Mouse (Mus musculus): Measurements from ENCODE around the gene Rora.

GRCm38 (mm10) chr9:69121117-69121740 lies 467.6 kb downstream of the Rora start:
- no peak for TF ChIP-seq POLR2A (IDR thresholded peaks at IDR 0.05; ENCODE audit: insufficient read length, low read depth)
- no peak for TF ChIP-seq MYOD1 (IDR thresholded peaks at IDR 0.05; ENCODE audit: control insufficient read depth in 1 of 3, insufficient read length in 2 of 3, low read depth in 2 of 3)
- no peak for TF ChIP-seq TCF3 (IDR thresholded peaks at IDR 0.05; ENCODE audit: insufficient read length, low read depth)
- no peak for TF ChIP-seq REST (IDR thresholded peaks at IDR 0.05; ENCODE audit: insufficient read depth, insufficient read length)
- no peak for TF ChIP-seq MAX (IDR thresholded peaks at IDR 0.05; ENCODE audit: low read depth)
- no peak for TF ChIP-seq SRF (IDR thresholded peaks at IDR 0.05; ENCODE audit: control insufficient read depth, insufficient read length, low read depth)
- TF ChIP-seq TCF12 (IDR thresholded peaks at IDR 0.05; ENCODE audit: insufficient read depth, poor library complexity, severe bottlenecking) = no peak
- no peak for TF ChIP-seq CEBPB (IDR thresholded peaks at IDR 0.05; ENCODE audit: insufficient read depth, poor library complexity, severe bottlenecking)
- no peak for TF ChIP-seq E2F4 (IDR thresholded peaks at IDR 0.05; ENCODE audit: insufficient read depth)
- no peak for TF ChIP-seq MYOG (IDR thresholded peaks at IDR 0.05; ENCODE audit: control insufficient read depth in 1 of 3, insufficient read depth in 1 of 3, insufficient read length in 2 of 3, low read depth in 2 of 3)
- no peak for TF ChIP-seq POLR2AphosphoS2 (IDR thresholded peaks at IDR 0.05; ENCODE audit: insufficient read length, low read depth)
